Mouse (Mus musculus) small intestine, adult 2 months (tissue): ENCODE data around the gene Slc27a4. TPM values are rescaled to one million over a fixed set of nuclear protein-coding genes. Genes with fewer than 3 reads are reported as not detected.

Source experiments
- H3K27ac ChIP-seq: fragments of 200-500 bp; 2 replicates; pipeline ENCODE4 v1.5.1; 2012; ENCODE audit warnings: low read depth, low read length, control low read depth, inconsistent platforms; ENCODE audit not compliant: insufficient read depth
- H3K27me3 ChIP-seq: fragments of 200-500 bp; 2 replicates; pipeline ENCODE4 v1.6.1; 2012; ENCODE audit warnings: mild to moderate bottlenecking, moderate library complexity, low read length, inconsistent platforms; ENCODE audit not compliant: control insufficient read depth, insufficient read depth
- H3K36me3 ChIP-seq: fragments of 200-500 bp; 2 replicates; pipeline ENCODE4 v1.6.1; 2012; ENCODE audit warnings: mild to moderate bottlenecking, low read length, control low read depth, inconsistent platforms; ENCODE audit not compliant: control insufficient read depth, insufficient read depth
- H3K4me1 ChIP-seq: fragments of 200-500 bp; 2 replicates; pipeline ENCODE4 v1.6.1; 2012; ENCODE audit warnings: low read length, inconsistent platforms, mixed read lengths; ENCODE audit not compliant: control insufficient read depth, insufficient read depth, insufficient read length
- H3K4me3 ChIP-seq: fragments of 200-500 bp; 2 replicates; pipeline ENCODE4 v1.5.1; 2012; ENCODE audit warnings: low read depth, mild to moderate bottlenecking, control low read depth, inconsistent platforms, low read length, moderate library complexity
- CTCF ChIP-seq: fragments of 200-500 bp; IDR thresholded peaks from 2 replicates; pipeline ENCODE4 v1.5.1; 2012; ENCODE audit warnings: low read depth, mild to moderate bottlenecking, control low read depth, inconsistent platforms, low read length, moderate library complexity, mixed read lengths; ENCODE audit not compliant: insufficient replicate concordance, insufficient read length; ENCODE audit errors: extremely low read depth
- POLR2A ChIP-seq: fragments of 200-500 bp; IDR thresholded peaks from 2 replicates; pipeline ENCODE4 v1.6.1; 2012; ENCODE audit warnings: low read depth, mild to moderate bottlenecking, control low read depth, inconsistent platforms, low read length, moderate library complexity
- WGBS: fragments of 180-500 bp; shearing (Covaris S2); methylation state at CpG from one replicate; pipeline ENCODE4 v1.1.7; 2018; 5-methylcytosine and 5-hydroxymethylcytosine counted together
- polyA plus RNA-seq: library from polyadenylated mRNA; depleted of rRNA; stranded (reverse); fragments of >200 nt; gene quantifications from 2 replicates; pipeline ENCODE4 v1.2.3, GENCODE M21; 2012; rRNA removed

Slc27a4 gene
- polyA plus RNA-seq, 1 experiment: 822 TPM

DNA sequence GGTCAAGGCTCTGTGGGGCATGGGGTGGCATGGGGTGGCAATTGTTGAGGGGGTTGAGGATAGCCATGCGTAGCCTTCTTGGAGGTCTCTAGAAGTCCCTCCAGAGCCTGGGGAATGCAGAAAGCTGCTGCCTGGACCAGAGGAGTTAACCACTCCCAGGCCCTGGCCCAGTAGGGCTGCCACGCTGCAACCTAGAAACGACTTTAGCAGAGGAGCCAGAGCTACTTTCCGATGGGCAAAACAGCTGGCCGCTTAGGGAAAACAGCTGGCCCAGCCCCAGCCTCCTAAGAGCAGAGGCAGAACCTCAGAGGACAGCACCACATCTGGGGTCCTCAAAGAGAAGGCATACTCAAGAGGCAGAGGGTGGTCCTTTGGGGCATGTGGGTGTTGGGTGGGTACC is 55.5 kb downstream of the Slc27a4 start:
- Histone ChIP-seq H3K36me3 (no peaks in the 10 kb centered on the region), H3K27ac (no peak overlapping the region), H3K27me3 (no peaks in the 10 kb centered on the region), H3K4me3 (no peak overlapping the region), H3K4me1 (no peaks in the 10 kb centered on the region)
- WGBS: 85% methylated on average over 5 of the region's 5 CpGs
- TF ChIP-seq POLR2A: no peak
- no peak for TF ChIP-seq CTCF

GRCm38 (mm10) chr2:29858748-29859473 is 56.5 kb downstream of the Slc27a4 start:
- 9% methylated on average over 5 of the region's 5 CpGs for WGBS

GRCm38 (mm10) chr2:29865125-29865524 is 62.7 kb downstream of the Slc27a4 start:
- TF ChIP-seq POLR2A (no peak), CTCF (no peak)
- no peaks in the 10 kb centered on the region; the same call in 1 of the 2 replicates for H3K27me3 ChIP-seq
- WGBS: 73% methylated on average over 4 of the region's 4 CpGs
- H3K36me3 ChIP-seq: no peaks in the 10 kb centered on the region
- peaks cover 8% of the 10 kb centered on the region for H3K4me1 ChIP-seq
- H3K4me3 ChIP-seq: no peak overlapping the region
- no peak overlapping the region for H3K27ac ChIP-seq

More at GRCm38 (mm10) chr2:29858748-29859473, 56.5 kb downstream of the Slc27a4 start:
- no peaks in the 10 kb centered on the region for H3K27me3 ChIP-seq
- no peak overlapping the region for H3K27ac ChIP-seq
- H3K4me1 ChIP-seq: no peaks in the 10 kb centered on the region
- TF ChIP-seq CTCF (peak; percentile 56; the same call in 1 of the 2 replicates), POLR2A (no peak)
- no peaks in the 10 kb centered on the region for H3K36me3 ChIP-seq
- no peak overlapping the region for H3K4me3 ChIP-seq

Other genes with a start within 250 kb of the Slc27a4 start
- gene Rapgef1, start 182.9 kb upstream of the Slc27a4 start, polyA plus RNA-seq: 15.5 and 25.1 TPM in 2 replicates
- 0.81 and 4.0 TPM in 2 replicates for gene Gm13420, start 50.9 kb upstream of the Slc27a4 start, polyA plus RNA-seq
- not detected in 2 replicates for gene Gm13547, start 43.3 kb upstream of the Slc27a4 start, polyA plus RNA-seq
- gene Coq4, start 15.1 kb upstream of the Slc27a4 start, polyA plus RNA-seq: 83.4 and 95.1 TPM in 2 replicates
- 20.1 and 29.8 TPM in 2 replicates for gene Trub2, start 14.1 kb upstream of the Slc27a4 start, polyA plus RNA-seq
- 18.6 and 42.3 TPM in 2 replicates for gene Urm1, start 17.4 kb downstream of the Slc27a4 start, polyA plus RNA-seq
- gene Cercam, start 66.5 kb downstream of the Slc27a4 start, polyA plus RNA-seq: 3.5 and 5.9 TPM in 2 replicates
- 8.2 and 14.0 TPM in 2 replicates for gene Odf2, start 86.6 kb downstream of the Slc27a4 start, polyA plus RNA-seq
- 4.4 and 7.4 TPM in 2 replicates for gene Gle1, start 132.8 kb downstream of the Slc27a4 start, polyA plus RNA-seq
- 101 and 221 TPM in 2 replicates for gene Sptan1, start 162.9 kb downstream of the Slc27a4 start, polyA plus RNA-seq
- gene Wdr34, start 246.2 kb downstream of the Slc27a4 start, polyA plus RNA-seq: 7.5 and 8.3 TPM in 2 replicates